Mouse (Mus musculus): ENCODE measurements around the gene Ctr9. TPM values are rescaled to one million over a fixed set of nuclear protein-coding genes. Genes with fewer than 3 reads are reported as not detected.

Ctr9 gene
- polyA plus RNA-seq, 1 experiment, result 16.5 TPM

- Histone ChIP-seq H3ac (ENCODE audit: control insufficient read depth, insufficient read length) (no peak overlapping the region), H3K4me3 (no peak overlapping the region), H3K36me3 (ENCODE audit: control insufficient read depth, insufficient read depth) (no peaks in the 10 kb centered on the region), H3K79me2 (ENCODE audit: control insufficient read depth, insufficient read depth) (no peaks in the 10 kb centered on the region), H3K27me3 (ENCODE audit: control insufficient read depth, insufficient read depth, insufficient read length) (no peaks in the 10 kb centered on the region), H3K4me2 (ENCODE audit: low read depth) (no peak overlapping the region)
- TF ChIP-seq CEBPB (IDR thresholded peaks at IDR 0.05; ENCODE audit: insufficient read depth, poor library complexity, severe bottlenecking), result no peak
- no peak for TF ChIP-seq SRF (IDR thresholded peaks at IDR 0.05; ENCODE audit: control insufficient read depth, insufficient read length, low read depth)
Measured at GRCm38 (mm10) chr7:110990356-110991220, 38.2 kb upstream of the Ctr9 start.

GRCm38 (mm10) chr7:110991221-110991494 lies 37.6 kb upstream of the Ctr9 start:
- no peaks in the 10 kb centered on the region for H3K79me2 ChIP-seq (ENCODE audit: control insufficient read depth, insufficient read depth)
- no peaks in the 10 kb centered on the region for H3K36me3 ChIP-seq (ENCODE audit: control insufficient read depth, insufficient read depth)
- H3K4me2 ChIP-seq (ENCODE audit: low read depth), result no peak overlapping the region
- no peaks in the 10 kb centered on the region for H3K27me3 ChIP-seq (ENCODE audit: control insufficient read depth, insufficient read depth, insufficient read length)
- TF ChIP-seq MYOD1 (IDR thresholded peaks at IDR 0.05; ENCODE audit: control insufficient read depth in 1 of 3, insufficient read length in 2 of 3, low read depth in 2 of 3) (no peak), TCF3 (IDR thresholded peaks at IDR 0.05; ENCODE audit: insufficient read length, low read depth) (no peak), E2F4 (IDR thresholded peaks at IDR 0.05; ENCODE audit: insufficient read depth) (no peak), MAX (IDR thresholded peaks at IDR 0.05; ENCODE audit: low read depth) (no peak), SRF (IDR thresholded peaks at IDR 0.05; ENCODE audit: control insufficient read depth, insufficient read length, low read depth) (no peak), CEBPB (IDR thresholded peaks at IDR 0.05; ENCODE audit: insufficient read depth, poor library complexity, severe bottlenecking) (no peak), TCF12 (IDR thresholded peaks at IDR 0.05; ENCODE audit: insufficient read depth, poor library complexity, severe bottlenecking) (no peak), USF1 (IDR thresholded peaks at IDR 0.05; ENCODE audit: low read depth) (no peak), POLR2AphosphoS2 (IDR thresholded peaks at IDR 0.05; ENCODE audit: insufficient read length, low read depth) (no peak)
- no peak overlapping the region for H3K4me3 ChIP-seq
- H3ac ChIP-seq (ENCODE audit: control insufficient read depth, insufficient read length), result no peak overlapping the region

GRCm38 (mm10) chr7:110998887-110999827 lies 29.6 kb upstream of the Ctr9 start:
- no peaks in the 10 kb centered on the region for H3K36me3 ChIP-seq (ENCODE audit: control insufficient read depth, insufficient read depth)
- TF ChIP-seq POLR2AphosphoS2 (IDR thresholded peaks at IDR 0.05; ENCODE audit: insufficient read length, low read depth) (no peak), POLR2A (IDR thresholded peaks at IDR 0.05; ENCODE audit: insufficient read length, low read depth) (no peak), USF1 (IDR thresholded peaks at IDR 0.05; ENCODE audit: low read depth) (no peak), TCF3 (IDR thresholded peaks at IDR 0.05; ENCODE audit: insufficient read length, low read depth) (no peak), MYOG (IDR thresholded peaks at IDR 0.05; ENCODE audit: control insufficient read depth in 1 of 3, insufficient read depth in 1 of 3, insufficient read length in 2 of 3, low read depth in 2 of 3) (no peak), REST (IDR thresholded peaks at IDR 0.05; ENCODE audit: insufficient read depth, insufficient read length) (no peak), MAX (IDR thresholded peaks at IDR 0.05; ENCODE audit: low read depth) (no peak), SRF (IDR thresholded peaks at IDR 0.05; ENCODE audit: control insufficient read depth, insufficient read length, low read depth) (no peak), TCF12 (IDR thresholded peaks at IDR 0.05; ENCODE audit: insufficient read depth, poor library complexity, severe bottlenecking) (no peak), E2F4 (IDR thresholded peaks at IDR 0.05; ENCODE audit: insufficient read depth) (no peak), CEBPB (IDR thresholded peaks at IDR 0.05; ENCODE audit: insufficient read depth, poor library complexity, severe bottlenecking) (no peak), MYOD1 (IDR thresholded peaks at IDR 0.05; ENCODE audit: control insufficient read depth in 1 of 3, insufficient read length in 2 of 3, low read depth in 2 of 3) (no peak)

GRCm38 (mm10) chr7:111004136-111004840 lies 24.5 kb upstream of the Ctr9 start:
- Histone ChIP-seq H3ac (ENCODE audit: control insufficient read depth, insufficient read length) (no peak overlapping the region), H3K36me3 (ENCODE audit: control insufficient read depth, insufficient read depth) (no peaks in the 10 kb centered on the region), H3K4me2 (ENCODE audit: low read depth) (no peak overlapping the region), H3K4me3 (no peak overlapping the region), H3K27me3 (ENCODE audit: control insufficient read depth, insufficient read depth, insufficient read length) (no peaks in the 10 kb centered on the region), H3K79me2 (ENCODE audit: control insufficient read depth, insufficient read depth) (no peaks in the 10 kb centered on the region)
- TF ChIP-seq TCF3 (IDR thresholded peaks at IDR 0.05; ENCODE audit: insufficient read length, low read depth) (no peak), REST (IDR thresholded peaks at IDR 0.05; ENCODE audit: insufficient read depth, insufficient read length) (no peak), MYOD1 (IDR thresholded peaks at IDR 0.05; ENCODE audit: control insufficient read depth in 1 of 3, insufficient read length in 2 of 3, low read depth in 2 of 3) (no peak), SRF (IDR thresholded peaks at IDR 0.05; ENCODE audit: control insufficient read depth, insufficient read length, low read depth) (no peak), POLR2A (IDR thresholded peaks at IDR 0.05; ENCODE audit: insufficient read length, low read depth) (no peak), USF1 (IDR thresholded peaks at IDR 0.05; ENCODE audit: low read depth) (no peak), TCF12 (IDR thresholded peaks at IDR 0.05; ENCODE audit: insufficient read depth, poor library complexity, severe bottlenecking) (no peak), MYOG (IDR thresholded peaks at IDR 0.05; ENCODE audit: control insufficient read depth in 1 of 3, insufficient read depth in 1 of 3, insufficient read length in 2 of 3, low read depth in 2 of 3) (no peak), CEBPB (IDR thresholded peaks at IDR 0.05; ENCODE audit: insufficient read depth, poor library complexity, severe bottlenecking) (no peak), E2F4 (IDR thresholded peaks at IDR 0.05; ENCODE audit: insufficient read depth) (no peak), MAX (IDR thresholded peaks at IDR 0.05; ENCODE audit: low read depth) (no peak), POLR2AphosphoS2 (IDR thresholded peaks at IDR 0.05; ENCODE audit: insufficient read length, low read depth) (no peak)

More at GRCm38 (mm10) chr7:110998887-110999827, 29.6 kb upstream of the Ctr9 start:
- Histone ChIP-seq H3K79me2 (ENCODE audit: control insufficient read depth, insufficient read depth) (no peaks in the 10 kb centered on the region), H3K27me3 (ENCODE audit: control insufficient read depth, insufficient read depth, insufficient read length) (no peaks in the 10 kb centered on the region), H3ac (ENCODE audit: control insufficient read depth, insufficient read length) (no peak overlapping the region), H3K4me2 (ENCODE audit: low read depth) (no peak overlapping the region), H3K4me3 (no peak overlapping the region)

Data from myocyte (in vitro differentiated cells).